Mouse (Mus musculus) hindbrain, embryonic 15.5 days (tissue): Measurements from ENCODE around the gene Sry. TPM values are rescaled to one million over a fixed set of nuclear protein-coding genes. Genes with fewer than 3 reads are reported as not detected.

Source experiments
- ATAC-seq: fragments of 200-750 bp; cut with Nextera tagmentation; 2 replicates; pipeline ENCODE4 v1.8.0; 2017; ENCODE audit warnings: low read depth, moderate number of reproducible peaks, moderate TSS enrichment; ENCODE audit not compliant: low FRiP score
- H3K27ac ChIP-seq: fragments of 300-500 bp; sonication (generic); replicated peaks from 2 replicates; pipeline ENCODE4 v1.5.1; 2015; ENCODE audit warnings: mild to moderate bottlenecking, inconsistent platforms
- H3K27me3 ChIP-seq: fragments of 300-500 bp; sonication (generic); 2 replicates; pipeline ENCODE4 v1.6.1; 2015; ENCODE audit warnings: control low read depth, inconsistent platforms
- H3K36me3 ChIP-seq: fragments of 300-500 bp; sonication (generic); 2 replicates; pipeline ENCODE4 v1.6.1; 2015; ENCODE audit warnings: control low read depth, inconsistent platforms
- H3K4me1 ChIP-seq: fragments of 300-500 bp; sonication (generic); replicated peaks from 2 replicates; pipeline ENCODE4 v1.6.1; 2015; ENCODE audit warnings: control low read depth, inconsistent platforms
- H3K4me2 ChIP-seq: fragments of 300-500 bp; sonication (generic); 2 replicates; pipeline ENCODE4 v1.6.1; 2015; ENCODE audit warnings: moderate library complexity, mild to moderate bottlenecking, inconsistent platforms
- H3K4me3 ChIP-seq: fragments of 300-500 bp; sonication (generic); 2 replicates; pipeline ENCODE4 v1.5.1; 2015; ENCODE audit warnings: mild to moderate bottlenecking, inconsistent platforms
- H3K9ac ChIP-seq: fragments of 300-500 bp; sonication (generic); 2 replicates; pipeline ENCODE4 v1.6.1; 2015; ENCODE audit warnings: inconsistent platforms
- H3K9me3 ChIP-seq: fragments of 300-500 bp; sonication (generic); 2 replicates; pipeline ENCODE4 v1.6.1; 2016; ENCODE audit warnings: control low read depth, inconsistent platforms
- WGBS: fragments of 180-500 bp; shearing (Covaris S2); methylation state at CpG from one replicate; pipeline ENCODE4 v1.1.7; 2015; 5-methylcytosine and 5-hydroxymethylcytosine counted together
- polyA plus RNA-seq: library from polyadenylated mRNA; unstranded; fragments of >200 nt; fragmentation: Nextera tagmentation; extraction: Ambion mirVana; gene quantifications from 2 replicates; pipeline ENCODE4 v1.2.1, GENCODE M21; 2015

Gene Sry
- polyA plus RNA-seq, result not detected in 2 replicates

GRCm38 (mm10) chrY:2663558-2663957 lies at the start of gene Sry:
TSS of gene Sry (minus strand) at chrY:2663658.
- Histone ChIP-seq H3K27me3 (no peaks in the 10 kb centered on the region), H3K9me3 (no peaks in the 10 kb centered on the region), H3K27ac (no peak within 1 kb of the TSS), H3K4me3 (no peak within 1 kb of the TSS), H3K4me2 (no peak within 1 kb of the TSS), H3K36me3 (no peaks in the 10 kb centered on the region), H3K4me1 (no peaks in the 10 kb centered on the region), H3K9ac (no peak within 1 kb of the TSS)
- WGBS, result 46% methylated on average over 2 of the region's 2 CpGs
- no peak for ATAC-seq

Other genes with a start within 250 kb of the Sry start
- not detected in 2 replicates for gene H2al2c, start 64.6 kb downstream of the Sry start, polyA plus RNA-seq
- not detected in 2 replicates for gene H2al2b, start 57.0 kb upstream of the Sry start, polyA plus RNA-seq
- gene Gm4064, start 132.5 kb upstream of the Sry start, polyA plus RNA-seq, result not detected in 2 replicates
- not detected in 2 replicates for gene Rbmy, start 167.0 kb upstream of the Sry start, polyA plus RNA-seq
- gene Gm10256, start 167.0 kb upstream of the Sry start, polyA plus RNA-seq, result not detected in 2 replicates
- gene Gm10352, start 237.3 kb upstream of the Sry start, polyA plus RNA-seq, result 0.13 TPM in 1 of 2 replicates, not detected in the other